Mouse (Mus musculus) frontal cortex, postnatal 25 days (tissue): ENCODE data around the gene Znhit1.
"Not testable (repeated sequence)": the region's sequence is repeated elsewhere in the genome, so short reads cannot be mapped to it uniquely, and the experiment has no call there.

Experiments used
- DNase-seq, 2 experiments: peaks; one replicate each; pipeline ENCODE4 v3.0.0; 2022; ENCODE audit warnings: low spot score in 2 of 2

The Znhit1 gene

GRCm38 (mm10) chr5:136953015-136953414 is 34.8 kb downstream of the Znhit1 start, which contains the start of gene Fis1:
Gene Fis1 (plus strand): TSS chr5:136953275.
- DNase-seq: peak; percentile 86 to 88

GRCm38 (mm10) chr5:136952153-136952552 is 35.7 kb downstream of the Znhit1 start:
- DNase-seq: no peak

- no peak for DNase-seq
Observed at GRCm38 (mm10) chr5:136950521-136950920, 37.3 kb downstream of the Znhit1 start.

GRCm38 (mm10) chr5:136949551-136950336 is 38.1 kb downstream of the Znhit1 start:
- not testable (repeated sequence) for DNase-seq

- DNase-seq: no peak
Observed at GRCm38 (mm10) chr5:136947874-136948273, 39.9 kb downstream of the Znhit1 start.

- no peak for DNase-seq
Observed at GRCm38 (mm10) chr5:136945084-136945483, 42.7 kb downstream of the Znhit1 start.

- DNase-seq: no peak
Observed at GRCm38 (mm10) chr5:136943382-136943781, 44.4 kb downstream of the Znhit1 start.

GRCm38 (mm10) chr5:136942781-136943180 is 45.0 kb downstream of the Znhit1 start:
- DNase-seq: no peak

- DNase-seq: no peak
Observed at GRCm38 (mm10) chr5:136940845-136941560, 46.8 kb downstream of the Znhit1 start.

GRCm38 (mm10) chr5:136940029-136940428 is 47.8 kb downstream of the Znhit1 start:
- not testable (repeated sequence) for DNase-seq

GRCm38 (mm10) chr5:136939284-136939683 is 48.5 kb downstream of the Znhit1 start:
- no peak for DNase-seq

- DNase-seq: no peak
Observed at GRCm38 (mm10) chr5:136937621-136938020, 50.2 kb downstream of the Znhit1 start.

GRCm38 (mm10) chr5:136936750-136937149 is 51.1 kb downstream of the Znhit1 start:
- no peak for DNase-seq

- no peak for DNase-seq
Observed at GRCm38 (mm10) chr5:136935905-136936695, 51.7 kb downstream of the Znhit1 start.

- no peak for DNase-seq
Observed at GRCm38 (mm10) chr5:136933930-136934329, 53.9 kb downstream of the Znhit1 start.

GRCm38 (mm10) chr5:136932956-136933355 is 54.9 kb downstream of the Znhit1 start:
- no peak for DNase-seq
